Mouse (Mus musculus) cortical plate, adult 2 months (tissue): ENCODE measurements around the gene Eno2. TPM values are rescaled to one million over a fixed set of nuclear protein-coding genes. Genes with fewer than 3 reads are reported as not detected.

Experiments used
- H3K27ac ChIP-seq: fragments of 200-500 bp; 2 replicates; pipeline ENCODE4 v1.5.1; 2012; ENCODE audit warnings: low read length, control low read depth, inconsistent platforms; ENCODE audit not compliant: insufficient read depth
- H3K4me1 ChIP-seq: fragments of 200-500 bp; 2 replicates; pipeline ENCODE4 v1.6.1; 2011; ENCODE audit warnings: low read length; ENCODE audit not compliant: control insufficient read depth, insufficient read depth
- H3K4me3 ChIP-seq: fragments of 200-500 bp; 2 replicates; pipeline ENCODE4 v1.5.1; 2011; ENCODE audit warnings: mild to moderate bottlenecking, low read length, control low read depth; ENCODE audit not compliant: insufficient read depth
- CTCF ChIP-seq: fragments of 200-500 bp; IDR thresholded peaks from 2 replicates; pipeline ENCODE4 v1.5.1; 2011; ENCODE audit warnings: mild to moderate bottlenecking, control low read depth, low read length; ENCODE audit not compliant: insufficient read depth; ENCODE audit errors: extremely low read depth
- POLR2A ChIP-seq: fragments of 200-500 bp; IDR thresholded peaks from 2 replicates; pipeline ENCODE4 v1.6.1; 2011; ENCODE audit warnings: mild to moderate bottlenecking, low read length, control low read depth; ENCODE audit not compliant: insufficient read depth; ENCODE audit errors: extremely low read depth
- polyA plus RNA-seq: library from polyadenylated mRNA; depleted of rRNA; stranded (reverse); fragments of >200 nt; gene quantifications from 2 replicates; pipeline ENCODE4 v1.2.3, GENCODE M21; 2012; rRNA removed

The Eno2 gene
- 741 and 755 TPM in 2 replicates for polyA plus RNA-seq

GRCm38 (mm10) chr6:124769101-124769765, at the start of gene Eno2:
Gene Eno2, minus strand, starts transcription at chr6:124769673.
- peak; percentile 58; the same call in 1 of the 2 replicates for TF ChIP-seq POLR2A
- no peak for TF ChIP-seq CTCF
- peak within 1 kb of the TSS; percentile 73 for H3K27ac ChIP-seq
- H3K4me3 ChIP-seq: peak within 1 kb of the TSS; percentile 96
- H3K4me1 ChIP-seq: no peaks in the 10 kb centered on the region

- peaks cover 4% of the 10 kb centered on the region for H3K4me1 ChIP-seq
- no peak overlapping the region for H3K4me3 ChIP-seq
- no peak overlapping the region for H3K27ac ChIP-seq
- no peak for TF ChIP-seq CTCF
- TF ChIP-seq POLR2A: no peak
Measured at GRCm38 (mm10) chr6:124817971-124818370, 48.5 kb upstream of the Eno2 start.

- H3K4me1 ChIP-seq: peaks cover 4% of the 10 kb centered on the region
- no peak overlapping the region for H3K27ac ChIP-seq
- H3K4me3 ChIP-seq: no peak overlapping the region
- TF ChIP-seq CTCF: no peak
- no peak for TF ChIP-seq POLR2A
Measured at GRCm38 (mm10) chr6:124817563-124817962, 48.1 kb upstream of the Eno2 start.

GRCm38 (mm10) chr6:124817125-124817524, 47.7 kb upstream of the Eno2 start:
- H3K4me1 ChIP-seq: peaks cover 4% of the 10 kb centered on the region
- H3K4me3 ChIP-seq: no peak overlapping the region
- H3K27ac ChIP-seq: no peak overlapping the region
- TF ChIP-seq CTCF: no peak
- no peak for TF ChIP-seq POLR2A

GRCm38 (mm10) chr6:124816611-124817010, 47.1 kb upstream of the Eno2 start:
- Histone ChIP-seq H3K27ac (no peak overlapping the region), H3K4me3 (no peak overlapping the region), H3K4me1 (peaks cover 4% of the 10 kb centered on the region)
- TF ChIP-seq POLR2A (no peak), CTCF (no peak)

- no peak overlapping the region for H3K27ac ChIP-seq
Measured at GRCm38 (mm10) chr6:124814858-124815774, 45.6 kb upstream of the Eno2 start.

GRCm38 (mm10) chr6:124814448-124814847, 45.0 kb upstream of the Eno2 start:
- no peak for TF ChIP-seq POLR2A
- TF ChIP-seq CTCF: no peak
- H3K4me1 ChIP-seq: peaks cover 4% of the 10 kb centered on the region
- H3K4me3 ChIP-seq: peak overlapping the region; percentile 66; the same call in 1 of the 2 replicates
- H3K27ac ChIP-seq: no peak overlapping the region

More at GRCm38 (mm10) chr6:124814858-124815774, 45.6 kb upstream of the Eno2 start:
- peaks cover 4% of the 10 kb centered on the region for H3K4me1 ChIP-seq
- TF ChIP-seq POLR2A: no peak
- no peak for TF ChIP-seq CTCF
- H3K4me3 ChIP-seq: no peak overlapping the region

GRCm38 (mm10) chr6:124813933-124814332, 44.5 kb upstream of the Eno2 start, which contains the start of gene Tpi1:
Gene Tpi1, minus strand, starts transcription at chr6:124814296.
- Histone ChIP-seq H3K4me1 (peaks cover 4% of the 10 kb centered on the region), H3K4me3 (peak within 1 kb of the TSS; percentile 66), H3K27ac (no peak within 1 kb of the TSS)
- TF ChIP-seq CTCF (no peak), POLR2A (peak; percentile 100)

GRCm38 (mm10) chr6:124813496-124813895, 44.0 kb upstream of the Eno2 start:
- H3K4me3 ChIP-seq: peak overlapping the region; percentile 66
- H3K27ac ChIP-seq: no peak overlapping the region
- TF ChIP-seq POLR2A (peak; percentile 70; the same call in 1 of the 2 replicates), CTCF (no peak)
- peaks cover 4% of the 10 kb centered on the region for H3K4me1 ChIP-seq
